Mouse (Mus musculus) cortical plate, adult 2 months (tissue): ENCODE measurements around the gene Spata13.

Experiments
- CTCF ChIP-seq: fragments of 200-500 bp; IDR thresholded peaks from 2 replicates; pipeline ENCODE4 v1.5.1; 2011; ENCODE audit warnings: mild to moderate bottlenecking, control low read depth, low read length; ENCODE audit not compliant: insufficient read depth; ENCODE audit errors: extremely low read depth
- POLR2A ChIP-seq: fragments of 200-500 bp; IDR thresholded peaks from 2 replicates; pipeline ENCODE4 v1.6.1; 2011; ENCODE audit warnings: mild to moderate bottlenecking, low read length, control low read depth; ENCODE audit not compliant: insufficient read depth; ENCODE audit errors: extremely low read depth

- TF ChIP-seq POLR2A = no peak
- no peak for TF ChIP-seq CTCF
These were observed 36.4 kb downstream of the Spata13 start for GRCm38 (mm10) chr14:60670191-60670590.
